Mouse (Mus musculus) midbrain, embryonic 13.5 days (tissue): Measurements from ENCODE around the gene Bicra. TPM values are rescaled to one million over a fixed set of nuclear protein-coding genes. Genes with fewer than 3 reads are reported as not detected.

Experiments used
- ATAC-seq: fragments of 200-750 bp; cut with Nextera tagmentation; 2 replicates; pipeline ENCODE4 v1.8.0; 2017; ENCODE audit warnings: mild to moderate bottlenecking, moderate TSS enrichment, moderate library complexity
- H3K27ac ChIP-seq: fragments of 300-500 bp; sonication (generic); 2 replicates; pipeline ENCODE4 v1.5.1; 2015; ENCODE audit warnings: inconsistent platforms, mild to moderate bottlenecking, moderate library complexity
- H3K27me3 ChIP-seq: fragments of 300-500 bp; sonication (generic); 2 replicates; pipeline ENCODE4 v1.6.1; 2015; ENCODE audit warnings: mild to moderate bottlenecking, inconsistent platforms
- H3K36me3 ChIP-seq: fragments of 300-500 bp; sonication (generic); 2 replicates; pipeline ENCODE4 v1.6.1; 2015; ENCODE audit warnings: mild to moderate bottlenecking, inconsistent platforms
- H3K4me1 ChIP-seq: fragments of 300-500 bp; sonication (generic); replicated peaks from 2 replicates; pipeline ENCODE4 v1.6.1; 2015; ENCODE audit warnings: inconsistent platforms
- H3K4me2 ChIP-seq: fragments of 300-500 bp; sonication (generic); replicated peaks from 2 replicates; pipeline ENCODE4 v1.6.1; 2015; ENCODE audit warnings: moderate library complexity, mild to moderate bottlenecking, inconsistent platforms
- H3K4me3 ChIP-seq: fragments of 300-500 bp; sonication (generic); replicated peaks from 2 replicates; pipeline ENCODE4 v1.5.1; 2015; ENCODE audit warnings: mild to moderate bottlenecking, inconsistent platforms
- H3K9ac ChIP-seq: fragments of 300-500 bp; sonication (generic); replicated peaks from 2 replicates; pipeline ENCODE4 v1.6.1; 2015; ENCODE audit warnings: mild to moderate bottlenecking, inconsistent platforms
- H3K9me3 ChIP-seq: fragments of 300-500 bp; sonication (generic); 2 replicates; pipeline ENCODE4 v1.6.1; 2016; ENCODE audit warnings: mild to moderate bottlenecking, inconsistent platforms
- WGBS: fragments of 180-500 bp; shearing (Covaris S2); methylation state at CpG from one replicate; pipeline ENCODE4 v1.1.7; 2015; 5-methylcytosine and 5-hydroxymethylcytosine counted together
- polyA plus RNA-seq: library from polyadenylated mRNA; unstranded; fragments of >200 nt; fragmentation: Nextera tagmentation; extraction: Ambion mirVana; gene quantifications from 2 replicates; pipeline ENCODE4 v1.2.1, GENCODE M21; 2015

Bicra gene
- polyA plus RNA-seq, 1 experiment from 2014 or later = 10.2 TPM

GRCm38 (mm10) chr7:15961239-15961638, 86.5 kb downstream of the Bicra start:
- Histone ChIP-seq H3K27me3 (no peaks in the 10 kb centered on the region), H3K4me3 (no peak overlapping the region), H3K9me3 (no peaks in the 10 kb centered on the region), H3K9ac (no peak overlapping the region), H3K27ac (no peak overlapping the region), H3K4me1 (peaks cover 10% of the 10 kb centered on the region), H3K36me3 (no peaks in the 10 kb centered on the region), H3K4me2 (no peak overlapping the region)
- 70% methylated on average over 4 of the region's 4 CpGs for WGBS
- no peak for ATAC-seq

- H3K36me3 ChIP-seq = no peaks in the 10 kb centered on the region
- no peak overlapping the region for H3K4me2 ChIP-seq
- no peak overlapping the region for H3K27ac ChIP-seq
- no peaks in the 10 kb centered on the region for H3K9me3 ChIP-seq
- H3K27me3 ChIP-seq = 0 out of 2 replicates have a peak, but pooled peaks cover 1% of the 10 kb centered on the region
- 40% methylated on average over 4 of the region's 4 CpGs for WGBS
- H3K4me3 ChIP-seq = no peak overlapping the region
- H3K9ac ChIP-seq = no peak overlapping the region
- ATAC-seq = no peak
- H3K4me1 ChIP-seq = peaks cover 10% of the 10 kb centered on the region
Observed at GRCm38 (mm10) chr7:15960691-15961090, 87.0 kb downstream of the Bicra start.

- no peak overlapping the region for H3K4me2 ChIP-seq
- H3K27me3 ChIP-seq = peaks cover 8% of the 10 kb centered on the region; the same call in 1 of the 2 replicates
- 0 out of 2 replicates have a peak, but pooled peaks cover 4% of the 10 kb centered on the region for H3K9me3 ChIP-seq
- ATAC-seq = no peak
- peaks cover 7% of the 10 kb centered on the region; the same call in 1 of the 2 replicates for H3K4me1 ChIP-seq
- H3K27ac ChIP-seq = no peak overlapping the region
- H3K9ac ChIP-seq = no peak overlapping the region
- H3K36me3 ChIP-seq = no peaks in the 10 kb centered on the region
- WGBS = 72% methylated on average over 5 of the region's 5 CpGs
- no peak overlapping the region for H3K4me3 ChIP-seq
Observed at GRCm38 (mm10) chr7:15956143-15956542, 91.6 kb downstream of the Bicra start.

GRCm38 (mm10) chr7:15955509-15955908, 92.2 kb downstream of the Bicra start:
- peak overlapping the region; percentile 25 for H3K4me3 ChIP-seq
- peak overlapping the region; percentile 44 for H3K4me2 ChIP-seq
- H3K4me1 ChIP-seq = peaks cover 7% of the 10 kb centered on the region; the same call in 1 of the 2 replicates
- 0 out of 2 replicates have a peak, but pooled peaks cover 4% of the 10 kb centered on the region for H3K9me3 ChIP-seq
- H3K27me3 ChIP-seq = peaks cover 8% of the 10 kb centered on the region; the same call in 1 of the 2 replicates
- 0 out of 2 replicates have a peak overlapping the region, but pooled peaks have one; percentile 36 for H3K9ac ChIP-seq
- H3K36me3 ChIP-seq = no peaks in the 10 kb centered on the region
- H3K27ac ChIP-seq = no peak overlapping the region
- 18% methylated on average over 7 of the region's 7 CpGs for WGBS
- ATAC-seq = no peak

- H3K27me3 ChIP-seq = peaks cover 8% of the 10 kb centered on the region; the same call in 1 of the 2 replicates
- peak; percentile 25; the same call in 1 of the 2 replicates for ATAC-seq
- H3K9ac ChIP-seq = 0 out of 2 replicates have a peak overlapping the region, but pooled peaks have one; percentile 36
- peak overlapping the region; percentile 25 for H3K4me3 ChIP-seq
- peak overlapping the region; percentile 44 for H3K4me2 ChIP-seq
- 5% methylated on average over 21 of the region's 21 CpGs for WGBS
- H3K27ac ChIP-seq = no peak overlapping the region
- H3K36me3 ChIP-seq = no peaks in the 10 kb centered on the region
- 0 out of 2 replicates have a peak, but pooled peaks cover 4% of the 10 kb centered on the region for H3K9me3 ChIP-seq
- H3K4me1 ChIP-seq = peaks cover 7% of the 10 kb centered on the region; the same call in 1 of the 2 replicates
Observed at GRCm38 (mm10) chr7:15954978-15955443, 92.7 kb downstream of the Bicra start.

GRCm38 (mm10) chr7:15954436-15954835, 93.3 kb downstream of the Bicra start:
- no peak overlapping the region for H3K27ac ChIP-seq
- 0 out of 2 replicates have a peak, but pooled peaks cover 4% of the 10 kb centered on the region for H3K9me3 ChIP-seq
- ATAC-seq = no peak
- no peak overlapping the region for H3K4me2 ChIP-seq
- peaks cover 7% of the 10 kb centered on the region; the same call in 1 of the 2 replicates for H3K4me1 ChIP-seq
- WGBS = 88% methylated on average over 7 of the region's 7 CpGs
- H3K36me3 ChIP-seq = no peaks in the 10 kb centered on the region
- no peak overlapping the region for H3K4me3 ChIP-seq
- no peak overlapping the region for H3K9ac ChIP-seq
- H3K27me3 ChIP-seq = peaks cover 8% of the 10 kb centered on the region; the same call in 1 of the 2 replicates

GRCm38 (mm10) chr7:15953307-15954074, 94.2 kb downstream of the Bicra start:
- Histone ChIP-seq H3K36me3 (no peaks in the 10 kb centered on the region), H3K9me3 (0 out of 2 replicates have a peak, but pooled peaks cover 4% of the 10 kb centered on the region), H3K27me3 (peaks cover 8% of the 10 kb centered on the region; the same call in 1 of the 2 replicates), H3K4me3 (no peak overlapping the region), H3K27ac (no peak overlapping the region), H3K9ac (no peak overlapping the region), H3K4me2 (no peak overlapping the region), H3K4me1 (peaks cover 8% of the 10 kb centered on the region)
- WGBS = 94% methylated on average over 13 of the region's 13 CpGs
- ATAC-seq = no peak

GRCm38 (mm10) chr7:15952416-15952815, 95.3 kb downstream of the Bicra start:
- H3K4me2 ChIP-seq = no peak overlapping the region
- H3K36me3 ChIP-seq = no peaks in the 10 kb centered on the region
- no peak overlapping the region for H3K4me3 ChIP-seq
- H3K27me3 ChIP-seq = peaks cover 8% of the 10 kb centered on the region; the same call in 1 of the 2 replicates
- 77% methylated on average over 3 of the region's 3 CpGs for WGBS
- peaks cover 14% of the 10 kb centered on the region for H3K4me1 ChIP-seq
- H3K9me3 ChIP-seq = 0 out of 2 replicates have a peak, but pooled peaks cover 4% of the 10 kb centered on the region
- no peak for ATAC-seq
- H3K27ac ChIP-seq = no peak overlapping the region
- H3K9ac ChIP-seq = no peak overlapping the region

GRCm38 (mm10) chr7:15950008-15950407, 97.7 kb downstream of the Bicra start:
- H3K36me3 ChIP-seq = no peaks in the 10 kb centered on the region
- H3K27me3 ChIP-seq = peaks cover 2% of the 10 kb centered on the region; the same call in 1 of the 2 replicates
- H3K9ac ChIP-seq = no peak overlapping the region
- no peak overlapping the region for H3K4me2 ChIP-seq
- no peak overlapping the region for H3K4me3 ChIP-seq
- no peak overlapping the region for H3K27ac ChIP-seq
- peaks cover 17% of the 10 kb centered on the region for H3K4me1 ChIP-seq
- 85% methylated on average over 15 of the region's 15 CpGs for WGBS
- H3K9me3 ChIP-seq = 0 out of 2 replicates have a peak, but pooled peaks cover 4% of the 10 kb centered on the region
- ATAC-seq = no peak

- Histone ChIP-seq H3K9ac (no peak overlapping the region), H3K4me1 (peaks cover 23% of the 10 kb centered on the region), H3K27me3 (no peaks in the 10 kb centered on the region), H3K27ac (no peak overlapping the region), H3K4me2 (no peak overlapping the region), H3K36me3 (0 out of 2 replicates have a peak, but pooled peaks cover 2% of the 10 kb centered on the region), H3K9me3 (0 out of 2 replicates have a peak, but pooled peaks cover 4% of the 10 kb centered on the region), H3K4me3 (no peak overlapping the region)
- 88% methylated on average over 7 of the region's 7 CpGs for WGBS
- no peak for ATAC-seq
Observed at GRCm38 (mm10) chr7:15949216-15949790, 98.4 kb downstream of the Bicra start.

- H3K4me2 ChIP-seq = peak overlapping the region; percentile 36
- peak overlapping the region; percentile 28; the same call in 1 of the 2 replicates for H3K9ac ChIP-seq
- peaks cover 31% of the 10 kb centered on the region for H3K4me1 ChIP-seq
- no peaks in the 10 kb centered on the region for H3K27me3 ChIP-seq
- peak; percentile 38 for ATAC-seq
- no peak overlapping the region for H3K27ac ChIP-seq
- WGBS = 5% methylated on average over 23 of the region's 23 CpGs
- H3K9me3 ChIP-seq = 0 out of 2 replicates have a peak, but pooled peaks cover 1% of the 10 kb centered on the region
- H3K36me3 ChIP-seq = peaks cover 9% of the 10 kb centered on the region
- H3K4me3 ChIP-seq = no peak overlapping the region
Observed at GRCm38 (mm10) chr7:15948381-15948941, 99.3 kb downstream of the Bicra start.
